ENCODE assay signal across 8 mouse cellular contexts in the genomic region with DNA sequence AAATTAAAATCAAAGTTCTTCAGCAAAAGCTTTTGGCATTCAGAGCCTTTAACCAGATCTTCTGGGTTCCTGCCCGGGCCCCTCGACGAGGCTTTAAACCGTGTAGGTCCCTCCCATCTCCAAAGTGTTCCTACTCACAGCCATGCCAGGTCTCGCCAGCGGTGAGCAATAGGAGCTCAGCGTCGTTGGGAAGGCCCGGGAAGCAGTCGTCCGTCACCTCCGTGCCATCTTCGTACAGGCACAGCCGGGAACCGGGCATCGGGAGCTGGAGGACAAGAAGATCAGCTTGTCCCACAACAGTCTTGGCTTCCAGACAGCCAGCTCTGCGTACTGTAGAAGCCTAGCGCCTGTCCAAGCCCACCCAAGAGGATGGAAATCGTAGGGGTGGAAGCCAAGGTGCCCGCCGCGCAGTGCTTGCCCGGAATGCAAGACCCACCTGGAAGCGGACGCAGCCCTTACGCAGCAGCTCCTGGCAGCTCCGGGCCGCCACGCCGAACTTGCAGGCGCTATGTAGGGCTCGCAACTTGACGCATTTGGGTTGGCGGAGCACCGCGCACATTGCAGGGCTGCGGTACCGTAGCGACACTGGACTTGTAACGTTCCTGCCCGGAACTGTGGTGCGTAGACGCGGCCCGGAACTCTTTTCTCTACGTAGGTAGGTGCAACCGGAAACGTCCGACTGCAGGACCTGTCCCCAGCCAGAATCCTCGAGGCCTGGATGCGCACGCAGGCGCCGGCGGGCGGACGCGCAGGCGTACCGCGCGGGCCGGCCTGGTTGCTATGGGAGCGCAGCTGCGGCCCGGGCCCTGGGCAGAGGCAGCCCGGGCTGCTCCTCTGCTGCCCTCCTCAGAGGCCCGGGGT. TPM values are rescaled to one million over a fixed set of nuclear protein-coding genes. Genes with fewer than 3 reads are reported as not detected.
A peak's percentile ranks its signal among the peaks of the same experiment; 100 is the strongest.
DNase-seq lines count a peak whose midpoint lies in the region; ATAC-seq lines count a peak whose summit lies in the region.

Gene Dffb, minus strand, starts transcription at position 696 of the 861 bp plus-strand sequence.
Gene Cep104, plus strand, starts transcription at position 764 of the 861 bp plus-strand sequence.

- no peaks in the 10 kb centered on the region for H3K9me3 ChIP-seq in hindbrain, embryonic 12.5 days (replicated peaks)

- peak; percentile 94 for DNase-seq in Muller cell, postnatal 12 days (ENCODE audit: inconsistent ontology term)
- DNase-seq in cerebellum, adult 9-11 months, result peak; percentile 91
- DNase-seq in frontal cortex, postnatal 10 days (ENCODE audit: low spot score in 2 of 2), result peak; percentile 90 to 93
- DNase-seq in layer of hippocampus, postnatal 14 days (ENCODE audit: low spot score in 2 of 2), result peak; percentile 94 to 97
- peak; percentile 97 for DNase-seq in lung, postnatal 14 days
- DNase-seq in retina, adult 2 months (ENCODE audit: low read depth, low spot score), result peak; percentile 89
- DNase-seq in thymus, postnatal 36 days, result peak; percentile 89 to 90

- H3K4me2 ChIP-seq in hindbrain, embryonic 12.5 days (replicated peaks), result peak within 1 kb of the TSS; percentile 88

- peak within 1 kb of the TSS; percentile 78 for H3K27ac ChIP-seq in hindbrain, embryonic 12.5 days

- H3K27me3 ChIP-seq in hindbrain, embryonic 12.5 days, result no peaks in the 10 kb centered on the region

- ATAC-seq in hindbrain, embryonic 12.5 days (ENCODE audit: low FRiP score), result peak; percentile 97

- peak within 1 kb of the TSS; percentile 96 for H3K4me3 ChIP-seq in hindbrain, embryonic 12.5 days

- peaks cover 32% of the 10 kb centered on the region for H3K4me1 ChIP-seq in hindbrain, embryonic 12.5 days

- under 1% methylated on average over 68 of the region's 68 CpGs for WGBS in hindbrain, embryonic 12.5 days

- H3K36me3 ChIP-seq in hindbrain, embryonic 12.5 days, result peaks cover 34% of the 10 kb centered on the region

- H3K9ac ChIP-seq in hindbrain, embryonic 12.5 days, result peak within 1 kb of the TSS; percentile 90

RNA-seq across cellular contexts. Expression of gene Dffb, which starts in this region (rescaled TPM):
- polyA plus RNA-seq in hindbrain, embryonic 12.5 days (2016; fragmentation: Nextera tagmentation; extraction: Ambion mirVana), result 9.8 and 10.9 TPM in 2 replicates
- total RNA-seq in layer of hippocampus, postnatal 14 days (2021), result 10 to 100 TPM; 10.0 to 16.9 TPM

RNA-seq across cellular contexts. Expression of gene Cep104, which starts in this region (rescaled TPM):
- polyA plus RNA-seq in hindbrain, embryonic 12.5 days (2016; fragmentation: Nextera tagmentation; extraction: Ambion mirVana), result 21.0 and 23.0 TPM in 2 replicates
- total RNA-seq in layer of hippocampus, postnatal 14 days (2021), result 10 to 100 TPM; 28.8 to 29.4 TPM

Comparison
In these comparisons a context has a peak if more than half of its experiments do, and no peak if none do; other contexts are left out.
1. Peak in every context shown above with its lines: DNase-seq, ATAC-seq, H3K4me3 ChIP-seq and H3K27ac ChIP-seq.